Mouse (Mus musculus) stomach, postnatal 0 days (tissue): ENCODE measurements around the gene Hist1h2ba.

Source experiments
- CTCF ChIP-seq: IDR thresholded peaks from 2 replicates; pipeline ENCODE4 v1.5.1; 2016; ENCODE audit warnings: antibody characterized with exemption, low read depth, mild to moderate bottlenecking, moderate library complexity
- EP300 ChIP-seq: optimal IDR thresholded peaks from 2 replicates; pipeline ENCODE3; 2016; ENCODE audit warnings: antibody characterized with exemption

DNA sequence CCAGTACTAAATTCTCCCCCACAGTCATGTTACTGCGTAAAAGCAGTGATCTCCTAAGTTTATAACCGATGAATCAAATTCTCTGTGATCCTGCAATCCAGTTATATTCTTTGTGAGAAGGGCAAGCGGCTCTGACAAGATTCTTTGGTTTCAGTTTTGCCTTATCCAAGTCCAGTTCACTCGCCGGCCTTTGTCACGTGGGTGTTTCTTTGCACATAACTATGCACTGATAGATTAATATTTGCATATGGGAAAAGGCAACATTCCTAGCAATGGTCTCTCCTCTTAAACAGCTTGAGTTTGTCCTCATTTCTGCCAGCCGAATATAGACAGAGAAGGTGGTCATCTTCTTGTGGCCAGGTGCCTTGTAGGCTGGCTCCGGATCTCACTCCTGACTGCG, 3.5 kb downstream of the Hist1h2ba start:
- TF ChIP-seq CTCF (no peak), EP300 (no peak)
